Mouse (Mus musculus) kidney, embryonic 15.5 days (tissue): ENCODE measurements around the gene Gm42688. TPM values are rescaled to one million over a fixed set of nuclear protein-coding genes. Genes with fewer than 3 reads are reported as not detected.

Experiments
- ATAC-seq: fragments of 200-750 bp; cut with Nextera tagmentation; replicated peaks from 2 replicates; pipeline ENCODE4 v1.8.0; 2017; ENCODE audit warnings: moderate TSS enrichment; ENCODE audit not compliant: low FRiP score
- H3K27ac ChIP-seq: fragments of 300-500 bp; sonication (generic); 2 replicates; pipeline ENCODE4 v1.5.1; 2015; ENCODE audit warnings: mild to moderate bottlenecking, inconsistent platforms
- H3K27me3 ChIP-seq: fragments of 300-500 bp; sonication (generic); 2 replicates; pipeline ENCODE4 v1.6.1; 2015; ENCODE audit warnings: inconsistent platforms
- H3K36me3 ChIP-seq: fragments of 300-500 bp; sonication (generic); 2 replicates; pipeline ENCODE4 v1.6.1; 2015; ENCODE audit warnings: inconsistent platforms
- H3K4me1 ChIP-seq: fragments of 300-500 bp; sonication (generic); 2 replicates; pipeline ENCODE4 v1.6.1; 2015; ENCODE audit warnings: inconsistent platforms
- H3K4me2 ChIP-seq: fragments of 300-500 bp; sonication (generic); 2 replicates; pipeline ENCODE4 v1.6.1; 2015; ENCODE audit warnings: moderate library complexity, mild to moderate bottlenecking, inconsistent platforms
- H3K4me3 ChIP-seq: fragments of 300-500 bp; sonication (generic); replicated peaks from 2 replicates; pipeline ENCODE4 v1.5.1; 2015; ENCODE audit warnings: mild to moderate bottlenecking, inconsistent platforms
- H3K9ac ChIP-seq: fragments of 300-500 bp; sonication (generic); 2 replicates; pipeline ENCODE4 v1.6.1; 2015; ENCODE audit warnings: mild to moderate bottlenecking, inconsistent platforms
- H3K9me3 ChIP-seq: fragments of 300-500 bp; sonication (generic); replicated peaks from 2 replicates; pipeline ENCODE4 v1.6.1; 2016; ENCODE audit warnings: inconsistent platforms
- WGBS: fragments of 180-500 bp; shearing (Covaris S2); methylation state at CpG from one replicate; pipeline ENCODE4 v1.1.7; 2015; ENCODE audit warnings: mixed read lengths; 5-methylcytosine and 5-hydroxymethylcytosine counted together
- polyA plus RNA-seq: library from polyadenylated mRNA; unstranded; fragments of >200 nt; fragmentation: Nextera tagmentation; extraction: Ambion mirVana; gene quantifications from 2 replicates; pipeline ENCODE4 v1.2.1, GENCODE M21; 2015

The Gm42688 gene
- polyA plus RNA-seq, 1 experiment from 2014 or later = 3.0 TPM

- WGBS = 94% methylated on average over 4 of the region's 4 CpGs
- H3K9me3 ChIP-seq = no peaks in the 10 kb centered on the region
- H3K4me1 ChIP-seq = peaks cover 45% of the 10 kb centered on the region
- H3K36me3 ChIP-seq = peaks cover 20% of the 10 kb centered on the region
- H3K27me3 ChIP-seq = no peaks in the 10 kb centered on the region
- ATAC-seq = no peak
- H3K9ac ChIP-seq = no peak overlapping the region
- H3K4me2 ChIP-seq = no peak overlapping the region
- H3K4me3 ChIP-seq = no peak overlapping the region
- no peak overlapping the region for H3K27ac ChIP-seq
Measured at GRCm38 (mm10) chr6:83111510-83112136, 10.2 kb downstream of the Gm42688 start.

- Histone ChIP-seq H3K9ac (peak within 1 kb of the TSS; percentile 88), H3K4me2 (peak within 1 kb of the TSS; percentile 93), H3K27ac (peak within 1 kb of the TSS; percentile 90), H3K9me3 (no peaks in the 10 kb centered on the region), H3K27me3 (no peaks in the 10 kb centered on the region), H3K4me3 (peak within 1 kb of the TSS; percentile 92), H3K4me1 (peaks cover 58% of the 10 kb centered on the region), H3K36me3 (peaks cover 42% of the 10 kb centered on the region)
- peak; percentile 89 for ATAC-seq
- WGBS = 1% methylated on average over 58 of the region's 58 CpGs
Measured at GRCm38 (mm10) chr6:83115011-83115671, 13.7 kb downstream of the Gm42688 start, which contains the start of gene Mogs. Mogs (plus strand) TSS chr6:83115496.

- H3K9me3 ChIP-seq = no peaks in the 10 kb centered on the region
- WGBS = 1% methylated on average over 33 of the region's 48 CpGs
- peak overlapping the region; percentile 90 for H3K27ac ChIP-seq
- H3K9ac ChIP-seq = peak overlapping the region; percentile 88
- H3K4me1 ChIP-seq = peaks cover 59% of the 10 kb centered on the region
- H3K4me3 ChIP-seq = peak overlapping the region; percentile 92
- peaks cover 37% of the 10 kb centered on the region for H3K36me3 ChIP-seq
- no peaks in the 10 kb centered on the region for H3K27me3 ChIP-seq
- H3K4me2 ChIP-seq = peak overlapping the region; percentile 93
- ATAC-seq = peak; percentile 63
Measured at GRCm38 (mm10) chr6:83115682-83116372, 14.4 kb downstream of the Gm42688 start.

GRCm38 (mm10) chr6:83116373-83117164, 15.2 kb downstream of the Gm42688 start:
- no peak for ATAC-seq
- H3K4me3 ChIP-seq = peak overlapping the region; percentile 92
- peak overlapping the region; percentile 93 for H3K4me2 ChIP-seq
- H3K27ac ChIP-seq = peak overlapping the region; percentile 90; the same call in 1 of the 2 replicates
- H3K27me3 ChIP-seq = no peaks in the 10 kb centered on the region
- H3K4me1 ChIP-seq = peaks cover 59% of the 10 kb centered on the region
- no peaks in the 10 kb centered on the region for H3K9me3 ChIP-seq
- peaks cover 32% of the 10 kb centered on the region for H3K36me3 ChIP-seq
- WGBS = 71% methylated on average over 11 of the region's 11 CpGs
- H3K9ac ChIP-seq = peak overlapping the region; percentile 88

- no peak overlapping the region for H3K4me2 ChIP-seq
- no peak for ATAC-seq
- H3K9me3 ChIP-seq = no peaks in the 10 kb centered on the region
- H3K4me3 ChIP-seq = 0 out of 2 replicates have a peak overlapping the region, but pooled peaks have one; percentile 92
- H3K9ac ChIP-seq = 0 out of 2 replicates have a peak overlapping the region, but pooled peaks have one; percentile 88
- peaks cover 60% of the 10 kb centered on the region for H3K4me1 ChIP-seq
- peaks cover 32% of the 10 kb centered on the region for H3K36me3 ChIP-seq
- H3K27ac ChIP-seq = 0 out of 2 replicates have a peak overlapping the region, but pooled peaks have one; percentile 7
- H3K27me3 ChIP-seq = no peaks in the 10 kb centered on the region
- WGBS = 90% methylated on average over 4 of the region's 4 CpGs
Measured at GRCm38 (mm10) chr6:83117165-83117438, 15.7 kb downstream of the Gm42688 start.

GRCm38 (mm10) chr6:83117616-83118015, 16.2 kb downstream of the Gm42688 start:
- peaks cover 65% of the 10 kb centered on the region for H3K4me1 ChIP-seq
- no peaks in the 10 kb centered on the region for H3K9me3 ChIP-seq
- H3K4me2 ChIP-seq = no peak overlapping the region
- no peak overlapping the region for H3K27ac ChIP-seq
- H3K27me3 ChIP-seq = no peaks in the 10 kb centered on the region
- H3K9ac ChIP-seq = peak overlapping the region; percentile 34; the same call in 1 of the 2 replicates
- peaks cover 32% of the 10 kb centered on the region for H3K36me3 ChIP-seq
- ATAC-seq = no peak
- 89% methylated on average over 13 of the region's 13 CpGs for WGBS
- no peak overlapping the region for H3K4me3 ChIP-seq

- H3K4me1 ChIP-seq = peaks cover 73% of the 10 kb centered on the region
- H3K9me3 ChIP-seq = no peaks in the 10 kb centered on the region
- H3K36me3 ChIP-seq = peaks cover 32% of the 10 kb centered on the region
- H3K9ac ChIP-seq = no peak overlapping the region
- WGBS = 83% methylated on average over 11 of the region's 11 CpGs
- H3K27me3 ChIP-seq = no peaks in the 10 kb centered on the region
- no peak overlapping the region for H3K4me3 ChIP-seq
- no peak for ATAC-seq
- H3K27ac ChIP-seq = peak overlapping the region; percentile 63
- H3K4me2 ChIP-seq = no peak overlapping the region
Measured at GRCm38 (mm10) chr6:83118369-83118768, 17.0 kb downstream of the Gm42688 start.

- no peak for ATAC-seq
- Histone ChIP-seq H3K9ac (peak overlapping the region; percentile 81; the same call in 1 of the 2 replicates), H3K4me3 (peak overlapping the region; percentile 82), H3K27ac (peak overlapping the region; percentile 63), H3K9me3 (no peaks in the 10 kb centered on the region), H3K27me3 (no peaks in the 10 kb centered on the region), H3K4me2 (peak overlapping the region; percentile 97), H3K4me1 (peaks cover 80% of the 10 kb centered on the region), H3K36me3 (peaks cover 32% of the 10 kb centered on the region)
- WGBS = 75% methylated on average over 14 of the region's 14 CpGs
Measured at GRCm38 (mm10) chr6:83118825-83119733, 17.7 kb downstream of the Gm42688 start.

GRCm38 (mm10) chr6:83119734-83120051, 18.3 kb downstream of the Gm42688 start:
- no peak for ATAC-seq
- peaks cover 32% of the 10 kb centered on the region for H3K36me3 ChIP-seq
- H3K9ac ChIP-seq = peak overlapping the region; percentile 81
- H3K27ac ChIP-seq = peak overlapping the region; percentile 63
- H3K9me3 ChIP-seq = no peaks in the 10 kb centered on the region
- WGBS = 71% methylated on average over 7 of the region's 7 CpGs
- peaks cover 80% of the 10 kb centered on the region for H3K4me1 ChIP-seq
- no peaks in the 10 kb centered on the region for H3K27me3 ChIP-seq
- H3K4me2 ChIP-seq = peak overlapping the region; percentile 97
- H3K4me3 ChIP-seq = peak overlapping the region; percentile 82

GRCm38 (mm10) chr6:83120930-83121862, 19.8 kb downstream of the Gm42688 start, which contains the start of gene Wbp1:
Wbp1 (minus strand) TSS chr6:83121559.
- under 1% methylated on average over 38 of the region's 38 CpGs for WGBS
- Histone ChIP-seq H3K27ac (peak within 1 kb of the TSS; percentile 97), H3K4me2 (peak within 1 kb of the TSS; percentile 97), H3K4me1 (peaks cover 77% of the 10 kb centered on the region), H3K9me3 (no peaks in the 10 kb centered on the region), H3K27me3 (no peaks in the 10 kb centered on the region), H3K9ac (peak within 1 kb of the TSS; percentile 81), H3K4me3 (peak within 1 kb of the TSS; percentile 82), H3K36me3 (peaks cover 32% of the 10 kb centered on the region)
- peak; percentile 94 for ATAC-seq
